Mouse (Mus musculus) intestine, postnatal 0 days (tissue): ENCODE results near the gene Klc4. TPM values are rescaled to one million over a fixed set of nuclear protein-coding genes. Genes with fewer than 3 reads are reported as not detected.

Experiments
- ATAC-seq: fragments of 200-750 bp; cut with Nextera tagmentation; 2 replicates; pipeline ENCODE4 v1.8.0; 2017; ENCODE audit warnings: mild to moderate bottlenecking, moderate TSS enrichment, moderate library complexity
- H3K27ac ChIP-seq: fragments of 300-500 bp; sonication (generic); 2 replicates; pipeline ENCODE4 v1.5.1; 2014; ENCODE audit warnings: mild to moderate bottlenecking, low read depth, low read length, moderate library complexity
- H3K27me3 ChIP-seq: fragments of 300-500 bp; sonication (generic); replicated peaks from 2 replicates; pipeline ENCODE4 v1.6.1; 2014; ENCODE audit warnings: low read length, mixed read lengths; ENCODE audit not compliant: control insufficient read depth, insufficient read depth
- H3K36me3 ChIP-seq: fragments of 300-500 bp; sonication (generic); 2 replicates; pipeline ENCODE4 v1.6.1; 2014; ENCODE audit warnings: mild to moderate bottlenecking, moderate library complexity; ENCODE audit not compliant: control insufficient read depth, insufficient read depth
- H3K4me1 ChIP-seq: fragments of 300-500 bp; sonication (generic); replicated peaks from 2 replicates; pipeline ENCODE4 v1.6.1; 2014; ENCODE audit warnings: antibody characterized with exemption, low read length, mixed read lengths; ENCODE audit not compliant: control insufficient read depth, insufficient read depth
- H3K4me2 ChIP-seq: fragments of 300-500 bp; sonication (generic); replicated peaks from 2 replicates; pipeline ENCODE4 v1.6.1; 2014; ENCODE audit warnings: low read depth, mild to moderate bottlenecking, moderate library complexity
- H3K4me3 ChIP-seq: fragments of 300-500 bp; sonication (generic); 2 replicates; pipeline ENCODE4 v1.5.1; 2014; ENCODE audit warnings: low read depth, low read length
- H3K9ac ChIP-seq: fragments of 300-500 bp; sonication (generic); 2 replicates; pipeline ENCODE4 v1.6.1; 2014; ENCODE audit warnings: mild to moderate bottlenecking, low read depth, low read length
- H3K9me3 ChIP-seq: fragments of 300-500 bp; sonication (generic); 2 replicates; pipeline ENCODE4 v1.6.1; 2016; ENCODE audit warnings: mixed run types; ENCODE audit not compliant: control insufficient read depth
- CTCF ChIP-seq: sonication (generic); IDR thresholded peaks from 2 replicates; pipeline ENCODE4 v1.5.1; 2016; ENCODE audit warnings: low read depth, mild to moderate bottlenecking, control low read depth, antibody characterized with exemption, moderate library complexity
- WGBS: fragments of 180-500 bp; shearing (Covaris S2); extraction: QIAGEN DNeasy Blood & Tissue Kit; methylation state at CpG from one replicate; pipeline ENCODE4 v1.1.7; 2014; 5-methylcytosine and 5-hydroxymethylcytosine counted together
- polyA plus RNA-seq: library from polyadenylated mRNA; unstranded; fragments of >200 nt; fragmentation: Nextera tagmentation; extraction: Ambion mirVana; gene quantifications from 2 replicates; pipeline ENCODE4 v1.2.1, GENCODE M21; 2015

The Klc4 gene
- polyA plus RNA-seq, 1 experiment from 2014 or later = 107 TPM

DNA sequence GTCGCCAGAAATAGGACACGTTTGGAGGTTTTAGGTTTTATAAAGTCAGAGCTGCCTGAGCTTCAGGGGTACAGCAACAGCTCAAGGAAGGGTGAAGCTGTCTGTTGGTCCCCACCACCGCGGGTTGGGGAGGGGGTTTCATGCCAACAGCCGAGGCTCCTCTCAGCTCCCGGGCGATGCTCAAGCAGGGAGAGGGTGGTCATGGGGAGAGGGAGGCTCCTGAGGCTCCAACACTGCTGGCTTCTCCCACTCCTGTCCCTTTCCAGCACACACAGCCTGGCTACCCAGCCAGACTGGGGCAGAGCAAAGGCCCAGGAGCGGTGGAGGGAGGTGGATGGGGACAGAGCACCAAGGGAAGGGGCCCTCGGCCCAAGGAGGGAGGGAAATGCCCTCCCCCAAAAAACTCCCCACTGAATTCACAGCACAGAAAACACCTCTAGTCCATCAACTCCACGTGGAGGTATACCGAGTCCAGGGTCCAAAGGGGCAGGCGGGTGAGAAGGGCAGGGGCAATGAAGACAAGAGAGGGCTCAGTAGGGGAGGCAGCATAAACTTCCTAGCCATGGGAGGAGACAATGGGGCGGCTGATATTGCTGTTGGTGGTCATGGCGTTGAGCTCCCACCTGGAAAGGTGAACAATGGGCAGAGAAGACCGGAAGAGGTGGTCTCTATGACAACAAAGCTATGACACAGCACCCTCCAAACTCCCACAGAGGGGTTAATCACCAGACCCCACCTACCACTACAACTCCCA lies 28.9 kb upstream of the Klc4 start:
- H3K27me3 ChIP-seq = no peaks in the 10 kb centered on the region
- WGBS = 23% methylated on average over 15 of the region's 15 CpGs
- TF ChIP-seq CTCF = no peak

DNA sequence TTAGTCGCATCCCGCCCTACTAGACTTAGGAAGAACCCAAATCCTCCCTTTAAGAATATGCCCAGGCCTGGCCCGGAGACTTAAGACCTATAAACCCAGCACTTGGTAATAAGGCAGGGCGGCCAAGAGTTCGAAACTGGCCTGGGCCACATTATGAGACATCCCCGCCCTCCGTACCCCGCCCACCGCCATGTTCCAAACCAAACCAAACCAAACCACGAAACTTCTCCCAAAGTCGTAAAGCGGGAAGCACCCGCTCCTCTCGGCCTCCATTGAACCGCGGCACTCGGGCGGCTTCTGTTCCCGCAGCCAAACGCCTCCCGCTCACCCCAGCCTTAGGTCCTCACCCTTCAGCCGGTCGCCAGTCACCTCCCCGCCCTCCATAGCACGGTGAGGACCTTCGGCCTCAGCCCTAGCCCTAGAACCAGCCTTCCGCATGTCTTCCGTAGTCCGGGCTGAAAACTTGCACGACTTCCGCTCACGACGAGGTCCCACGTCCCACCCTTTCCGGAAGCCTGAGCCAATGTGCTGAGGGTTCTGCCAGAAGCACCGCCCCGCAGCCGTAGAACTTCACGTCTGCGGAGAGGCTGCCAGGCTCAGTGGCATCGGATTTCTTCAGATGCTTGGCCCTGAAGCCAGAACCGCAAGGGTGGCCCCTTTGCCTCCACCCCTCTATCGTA lies 28.2 kb upstream of the Klc4 start, which contains the start of gene Rrp36:
Rrp36 (minus strand) TSS at position 503 of the 680 bp plus-strand sequence.
- no peaks in the 10 kb centered on the region for H3K27me3 ChIP-seq
- ATAC-seq = peak; percentile 91
- no peak for TF ChIP-seq CTCF
- peak within 1 kb of the TSS; percentile 52 for H3K9ac ChIP-seq
- H3K27ac ChIP-seq = peak within 1 kb of the TSS; percentile 79
- no peaks in the 10 kb centered on the region for H3K9me3 ChIP-seq
- H3K4me2 ChIP-seq = peak within 1 kb of the TSS; percentile 67
- peak within 1 kb of the TSS; percentile 52 for H3K4me3 ChIP-seq
- under 1% methylated on average over 43 of the region's 43 CpGs for WGBS
- H3K4me1 ChIP-seq = 0 out of 2 replicates have a peak, but pooled peaks cover 3% of the 10 kb centered on the region
- H3K36me3 ChIP-seq = peaks cover 41% of the 10 kb centered on the region

More for the DNA sequence above, 28.9 kb upstream of the Klc4 start:
- peak overlapping the region; percentile 79 for H3K27ac ChIP-seq
- peaks cover 35% of the 10 kb centered on the region for H3K36me3 ChIP-seq
- peak overlapping the region; percentile 67 for H3K4me2 ChIP-seq
- H3K4me3 ChIP-seq = peak overlapping the region; percentile 52
- no peaks in the 10 kb centered on the region for H3K9me3 ChIP-seq
- H3K4me1 ChIP-seq = 0 out of 2 replicates have a peak, but pooled peaks cover 3% of the 10 kb centered on the region
- H3K9ac ChIP-seq = peak overlapping the region; percentile 52
- peak; percentile 47 for ATAC-seq

DNA sequence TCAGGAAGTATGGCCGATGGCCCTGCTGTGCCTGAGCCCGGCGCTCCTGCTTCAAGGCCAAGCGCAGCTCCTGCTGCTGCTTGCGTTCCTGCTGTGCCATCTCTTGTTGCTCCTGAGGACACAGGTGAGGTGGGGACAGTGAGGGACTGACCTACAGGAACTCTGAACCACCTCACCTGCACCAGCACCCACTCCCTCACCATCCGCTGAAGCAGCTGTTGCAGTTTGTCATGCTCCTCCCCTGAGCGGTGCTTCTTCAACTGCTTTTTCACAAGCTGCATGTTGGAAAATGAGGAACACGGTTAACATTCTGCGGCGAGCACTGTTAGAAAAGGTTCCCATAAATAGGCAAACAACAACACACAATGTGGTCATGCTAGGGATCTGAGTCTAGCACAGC lies 24.1 kb upstream of the Klc4 start:
- no peak for ATAC-seq
- no peak overlapping the region for H3K4me3 ChIP-seq
- H3K9ac ChIP-seq = no peak overlapping the region
- 0 out of 2 replicates have a peak, but pooled peaks cover 3% of the 10 kb centered on the region for H3K4me1 ChIP-seq
- no peaks in the 10 kb centered on the region for H3K9me3 ChIP-seq
- WGBS = 96% methylated on average over 10 of the region's 10 CpGs
- no peak for TF ChIP-seq CTCF
- H3K4me2 ChIP-seq = no peak overlapping the region
- H3K27ac ChIP-seq = no peak overlapping the region
- no peaks in the 10 kb centered on the region for H3K27me3 ChIP-seq
- H3K36me3 ChIP-seq = peaks cover 34% of the 10 kb centered on the region

DNA sequence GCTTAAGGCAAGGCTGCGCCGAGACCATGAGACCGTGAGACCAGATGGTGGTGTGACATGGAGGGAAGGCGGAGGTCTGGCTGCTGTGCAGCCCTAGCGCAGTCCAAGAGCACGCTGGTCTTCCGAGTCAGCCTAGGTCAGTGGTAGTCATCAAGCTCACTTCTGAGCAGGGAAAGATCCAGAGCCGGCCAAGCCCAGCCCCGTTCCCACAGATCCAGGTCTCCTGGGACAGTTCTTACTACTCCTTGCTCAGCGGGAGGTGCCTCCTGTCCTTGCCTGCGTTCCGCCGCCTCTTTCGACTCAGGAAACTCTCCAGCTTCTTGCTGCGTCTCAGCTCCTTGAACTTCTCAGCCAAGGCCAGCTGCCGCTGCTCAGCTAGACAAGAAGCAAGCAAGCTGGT lies 21.9 kb upstream of the Klc4 start:
- no peak for ATAC-seq
- H3K4me2 ChIP-seq = no peak overlapping the region
- no peak for TF ChIP-seq CTCF
- no peak overlapping the region for H3K9ac ChIP-seq
- no peaks in the 10 kb centered on the region for H3K9me3 ChIP-seq
- H3K4me1 ChIP-seq = no peaks in the 10 kb centered on the region
- WGBS = 87% methylated on average over 16 of the region's 16 CpGs
- no peak overlapping the region for H3K4me3 ChIP-seq
- H3K27ac ChIP-seq = no peak overlapping the region
- no peaks in the 10 kb centered on the region for H3K27me3 ChIP-seq
- H3K36me3 ChIP-seq = peaks cover 52% of the 10 kb centered on the region

DNA sequence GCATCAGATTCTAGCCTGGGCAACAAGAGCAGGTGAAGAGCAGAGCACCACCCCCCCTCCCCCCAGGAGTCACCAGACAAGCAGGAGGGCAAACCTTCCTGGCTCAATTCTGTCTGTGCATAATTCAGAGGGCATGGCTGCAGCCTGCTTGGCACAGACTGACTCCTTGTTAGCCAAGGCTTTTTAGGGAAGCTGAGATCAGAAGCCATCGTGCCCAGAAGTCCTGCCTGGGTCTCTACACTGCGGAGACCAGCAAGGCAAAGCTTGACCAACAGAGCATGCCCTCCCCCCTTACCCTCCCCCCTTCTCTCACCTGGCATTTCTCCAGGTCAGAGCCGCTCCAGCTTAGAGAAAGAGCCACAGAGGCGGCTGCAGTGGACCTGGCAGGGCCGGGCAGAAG lies 16.9 kb upstream of the Klc4 start:
- no peak overlapping the region for H3K27ac ChIP-seq
- no peaks in the 10 kb centered on the region for H3K9me3 ChIP-seq
- H3K9ac ChIP-seq = no peak overlapping the region
- H3K4me3 ChIP-seq = no peak overlapping the region
- no peaks in the 10 kb centered on the region for H3K27me3 ChIP-seq
- peaks cover 83% of the 10 kb centered on the region for H3K36me3 ChIP-seq
- H3K4me2 ChIP-seq = no peak overlapping the region
- ATAC-seq = no peak
- TF ChIP-seq CTCF = no peak
- H3K4me1 ChIP-seq = no peaks in the 10 kb centered on the region
- 86% methylated on average over 5 of the region's 5 CpGs for WGBS

DNA sequence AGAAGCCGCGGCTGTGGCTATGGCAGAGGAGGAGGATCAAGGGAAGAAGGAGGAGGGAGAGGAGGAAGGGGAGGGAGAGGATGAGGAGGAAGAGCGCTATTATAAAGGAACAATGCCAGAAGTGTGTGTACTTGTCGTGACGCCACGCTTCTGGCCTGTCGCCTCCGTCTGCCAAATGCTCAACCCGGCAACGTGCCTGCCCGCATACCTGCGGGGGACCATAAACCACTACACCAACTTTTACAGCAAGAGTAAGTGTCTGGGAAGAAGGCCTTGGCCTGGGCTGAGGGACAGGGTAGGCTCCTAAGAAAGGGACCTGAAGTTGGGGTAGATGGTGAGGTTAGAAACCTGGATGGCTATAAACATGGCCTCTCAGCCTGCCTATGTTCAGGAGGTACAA lies 16.2 kb upstream of the Klc4 start:
- Histone ChIP-seq H3K4me2 (no peak overlapping the region), H3K27ac (no peak overlapping the region), H3K4me3 (no peak overlapping the region), H3K36me3 (peaks cover 86% of the 10 kb centered on the region), H3K4me1 (no peaks in the 10 kb centered on the region), H3K9me3 (no peaks in the 10 kb centered on the region), H3K27me3 (no peaks in the 10 kb centered on the region), H3K9ac (no peak overlapping the region)
- ATAC-seq = no peak
- TF ChIP-seq CTCF = no peak
- 91% methylated on average over 12 of the region's 12 CpGs for WGBS
